In genomic region chr6:15839831-15840230, GRCm38 (mm10) we compare ENCODE assay signal across 21 mouse cellular contexts.
DNase-seq lines count a peak whose midpoint lies in the region; ATAC-seq and TF ChIP-seq lines count a peak whose summit lies in the region.
"Had no signal": no experiment of that assay in that cellular context is flagged by ENCODE, and none has a peak within 500 bp of the region (broad histone marks: within the 10 kb centered on the region; RNA-seq: fewer than 3 reads in every experiment).

No protein-coding gene starts in this region.

- dilution Hi-C loops in CH12.LX (cut with MboI; ENCODE audit: extremely low pct_ligation_motif_present, extremely low pct_unique_long_range_greater_than_20kb, low sequenced_read_pairs), result no loop called here

- WGBS in lung, adult 2 months, result 36% methylated on average over 3 of the region's 3 CpGs
- 35% methylated on average over 3 of the region's 3 CpGs for WGBS in lung, postnatal 0 days
- WGBS in liver, postnatal 0 days (ENCODE audit: insufficient replicate concordance), result 64% methylated on average over 3 of the region's 3 CpGs

- ATAC-seq in lung, postnatal 0 days, result peak; percentile 83
- no peak for ATAC-seq in liver, postnatal 0 days
- ATAC-seq: activated CD4-positive, CD25-positive, alpha-beta regulatory T cell, adult 4 months; forebrain, embryonic 16.5 days; hindbrain, embryonic 16.5 days; Patski had no signal

- H3K9me3 ChIP-seq in CH12.LX (replicated peaks; ENCODE audit: low read length), result no peaks in the 10 kb centered on the region
- H3K9me3 ChIP-seq in lung, postnatal 0 days (ENCODE audit: low read length), result no peaks in the 10 kb centered on the region
- no peaks in the 10 kb centered on the region for H3K9me3 ChIP-seq in liver, postnatal 0 days (ENCODE audit: low read length)
- H3K9me3 ChIP-seq: heart, embryonic 10.5 days; hindbrain, embryonic 12.5 days had no signal

- H3K27me3 ChIP-seq in CH12.LX (replicated peaks), result no peaks in the 10 kb centered on the region
- no peaks in the 10 kb centered on the region for H3K27me3 ChIP-seq in lung, postnatal 0 days (replicated peaks; ENCODE audit: insufficient read depth, low read length)
- H3K27me3 ChIP-seq in liver, postnatal 0 days (ENCODE audit: insufficient read depth, low read length), result no peaks in the 10 kb centered on the region
- H3K27me3 ChIP-seq: hindbrain, embryonic 12.5 days; Patski had no signal

- DNase-seq in CH12.LX (ENCODE audit: extremely low read depth), result no peak
- DNase-seq in lung, adult 2 months, result peak; percentile 18
- DNase-seq in lung, postnatal 0 days (ENCODE audit: low spot score), result peak; percentile 67
- peak; percentile 52 for DNase-seq in lung, postnatal 36 days
- DNase-seq in spleen, adult 12 weeks (ENCODE audit: low spot score), result no peak
- DNase-seq in kidney, adult 8-10 months, result no peak
- no peak for DNase-seq in liver, postnatal 0 days
- DNase-seq: adrenal gland, adult 2 months; adrenal gland, postnatal 36 days; cerebellum, adult 2 months; cerebellum, postnatal 10 days; gastrocnemius, adult 2 months; gastrocnemius, postnatal 25 days; heart, postnatal 10 days; heart, postnatal 4 days had no signal

- H3K4me1 ChIP-seq in CH12.LX (ENCODE audit: control insufficient read depth in 1 of 2, insufficient read depth in 2 of 2), result peaks cover 7 to 28% of the 10 kb centered on the region in 2 experiments
- peaks cover 2% of the 10 kb centered on the region; the same call in 1 of the 2 replicates for H3K4me1 ChIP-seq in lung, adult 2 months (ENCODE audit: control insufficient read depth, insufficient read depth, low read length)
- H3K4me1 ChIP-seq in lung, postnatal 0 days (ENCODE audit: insufficient read depth, low read depth, low read length), result no peaks in the 10 kb centered on the region
- H3K4me1 ChIP-seq in liver, postnatal 0 days (ENCODE audit: insufficient read depth), result no peaks in the 10 kb centered on the region
- H3K4me1 ChIP-seq: heart, embryonic 10.5 days; hindbrain, embryonic 12.5 days had no signal

- in situ Hi-C loops in CH12.LX (cut with MboI; ENCODE audit: low pct_ligation_motif_present, low pct_unique_long_range_greater_than_20kb, low sequenced_read_pairs), result no loop called here

- no peak overlapping the region for H3K4me3 ChIP-seq in CH12.LX (replicated peaks in 1 of 3; ENCODE audit: low read depth in 2 of 3, low read length in 2 of 3, poor library complexity in 1 of 3)
- no peak overlapping the region for H3K4me3 ChIP-seq in lung, adult 2 months (replicated peaks; ENCODE audit: extremely low read depth, low read depth, low read length)
- no peak overlapping the region for H3K4me3 ChIP-seq in lung, postnatal 0 days (ENCODE audit: low read depth, low read length)
- H3K4me3 ChIP-seq in liver, postnatal 0 days (ENCODE audit: low read depth, low read length), result no peak overlapping the region
- H3K4me3 ChIP-seq: gastrocnemius, adult 2 months; heart, embryonic 10.5 days; hindbrain, embryonic 12.5 days had no signal

- no peak for TF ChIP-seq EP300 in CH12.LX (IDR thresholded peaks at IDR 0.05; ENCODE audit: low read length)
- TF ChIP-seq EP300 in lung, postnatal 0 days (IDR thresholded peaks at IDR 0.05), result peak; percentile 74
- no peak for TF ChIP-seq EP300 in liver, postnatal 0 days (IDR thresholded peaks at IDR 0.05; ENCODE audit: low read depth)

- peaks cover 25% of the 10 kb centered on the region for H3K79me2 ChIP-seq in CH12.LX (replicated peaks; ENCODE audit: control insufficient read depth, extremely low read depth, insufficient read depth, poor library complexity, severe bottlenecking)

- peaks cover 36 to 51% of the 10 kb centered on the region in 2 experiments for H3K36me3 ChIP-seq in CH12.LX (replicated peaks in 1 of 2; ENCODE audit: control insufficient read depth in 1 of 2, insufficient read depth in 1 of 2, low read length in 1 of 2)
- no peaks in the 10 kb centered on the region for H3K36me3 ChIP-seq in lung, postnatal 0 days (ENCODE audit: insufficient read depth, low read length)
- no peaks in the 10 kb centered on the region for H3K36me3 ChIP-seq in liver, postnatal 0 days (replicated peaks; ENCODE audit: insufficient read depth, low read length)
- H3K36me3 ChIP-seq: heart, embryonic 10.5 days; hindbrain, embryonic 12.5 days had no signal

- no peak for TF ChIP-seq POLR2A in CH12.LX (IDR thresholded peaks at IDR 0.05; ENCODE audit: low read depth, low read length)
- TF ChIP-seq POLR2A in lung, adult 2 months (IDR thresholded peaks at IDR 0.05; ENCODE audit: borderline replicate concordance, extremely low read depth, low read depth, low read length), result no peak

- no peak for TF ChIP-seq RAD21 in CH12.LX (IDR thresholded peaks at IDR 0.05; ENCODE audit: low read depth, low read length)

- peak overlapping the region; percentile 68 for H3K27ac ChIP-seq in CH12.LX (ENCODE audit: insufficient read depth, low read depth)
- H3K27ac ChIP-seq in lung, postnatal 0 days (ENCODE audit: low read length), result no peak overlapping the region
- no peak overlapping the region for H3K27ac ChIP-seq in liver, postnatal 0 days (ENCODE audit: low read depth)
- H3K27ac ChIP-seq: gastrocnemius, adult 2 months; heart, embryonic 10.5 days; hindbrain, embryonic 12.5 days had no signal

- TF ChIP-seq CTCF in CH12.LX (conservative IDR thresholded peaks at IDR 0.05 in 1 of 2, IDR thresholded peaks at IDR 0.05 in 1 of 2; ENCODE audit: low read depth in 2 of 2, low read length in 2 of 2), result no peak
- TF ChIP-seq CTCF in lung, adult 2 months (IDR thresholded peaks at IDR 0.05; ENCODE audit: insufficient read depth, low read length), result no peak
- TF ChIP-seq CTCF in lung, postnatal 0 days (IDR thresholded peaks at IDR 0.05), result no peak
- no peak for TF ChIP-seq CTCF in liver, postnatal 0 days (IDR thresholded peaks at IDR 0.05; ENCODE audit: low read depth)

- H3K9ac ChIP-seq in CH12.LX (ENCODE audit: insufficient read depth, low read depth), result peak overlapping the region; percentile 95
- H3K9ac ChIP-seq in lung, postnatal 0 days (replicated peaks; ENCODE audit: low read depth), result no peak overlapping the region
- no peak overlapping the region for H3K9ac ChIP-seq in liver, postnatal 0 days (replicated peaks)
- H3K9ac ChIP-seq: hindbrain, embryonic 12.5 days had no signal

- peak overlapping the region; percentile 92 for H3K4me2 ChIP-seq in CH12.LX (ENCODE audit: insufficient read depth, low read depth, poor library complexity, severe bottlenecking)
- no peak overlapping the region for H3K4me2 ChIP-seq in lung, postnatal 0 days (replicated peaks; ENCODE audit: low read depth, low read length)
- no peak overlapping the region for H3K4me2 ChIP-seq in liver, postnatal 0 days (ENCODE audit: low read depth, low read length)
- H3K4me2 ChIP-seq: hindbrain, embryonic 12.5 days had no signal

TF ChIP-seq in CH12.LX, 34 proteins besides CTCF, POLR2A, EP300 and RAD21:
- TF ChIP-seq ZNF384 (IDR thresholded peaks at IDR 0.05; ENCODE audit: low read depth, low read length) (0 out of 2 replicates have a peak, but pooled peaks have one; percentile 2), TBP (conservative IDR thresholded peaks at IDR 0.05; ENCODE audit: low read depth, low read length) (no peak), TCF12 (IDR thresholded peaks at IDR 0.05; ENCODE audit: low read depth, low read length) (no peak), KAT2A (IDR thresholded peaks at IDR 0.05; ENCODE audit: insufficient replicate concordance, low read length) (no peak), BHLHE40 (IDR thresholded peaks at IDR 0.05; ENCODE audit: low read depth, low read length) (no peak), USF1 (IDR thresholded peaks at IDR 0.05; ENCODE audit: low read depth, low read length) (no peak)

Comparison
In these comparisons a context has a peak if more than half of its experiments do, and no peak if none do; other contexts are left out.
1. DNase-seq: peak in lung, adult 2 months (single experiment), lung, postnatal 0 days (single experiment) and lung, postnatal 36 days (single experiment); none in CH12.LX (single experiment), spleen, adult 12 weeks (single experiment), kidney, adult 8-10 months (0 of 2) and liver, postnatal 0 days (single experiment).